Mouse (Mus musculus) ovary, postnatal 14 days (tissue): Measurements from ENCODE around the gene A930033H14Rik.

Experiments
- DNase-seq: peaks from one replicate; pipeline ENCODE4 v3.0.0; 2022; ENCODE audit warnings: low spot score

Gene A930033H14Rik

GRCm38 (mm10) chr10:69192266-69192665 lies 20.6 kb downstream of the A930033H14Rik start:
- DNase-seq, result no peak

- DNase-seq, result no peak
Observed at GRCm38 (mm10) chr10:69190434-69191160, 22.3 kb downstream of the A930033H14Rik start.

GRCm38 (mm10) chr10:69187773-69188443 lies 25.0 kb downstream of the A930033H14Rik start:
- no peak for DNase-seq

- peak; percentile 60 for DNase-seq
Observed at GRCm38 (mm10) chr10:69185894-69186893, 26.7 kb downstream of the A930033H14Rik start.

GRCm38 (mm10) chr10:69185431-69185830 lies 27.5 kb downstream of the A930033H14Rik start:
- no peak for DNase-seq

GRCm38 (mm10) chr10:69184903-69185302 lies 28.0 kb downstream of the A930033H14Rik start:
- no peak for DNase-seq

GRCm38 (mm10) chr10:69180997-69181396 lies 31.9 kb downstream of the A930033H14Rik start:
- DNase-seq, result no peak

- DNase-seq, result no peak
Observed at GRCm38 (mm10) chr10:69179341-69179740, 33.6 kb downstream of the A930033H14Rik start.

GRCm38 (mm10) chr10:69176116-69176515 lies 36.8 kb downstream of the A930033H14Rik start:
- DNase-seq, result no peak

- no peak for DNase-seq
Observed at GRCm38 (mm10) chr10:69172412-69172811, 40.5 kb downstream of the A930033H14Rik start.

- no peak for DNase-seq
Observed at GRCm38 (mm10) chr10:69166514-69166913, 46.4 kb downstream of the A930033H14Rik start.

GRCm38 (mm10) chr10:69165847-69166246 lies 47.1 kb downstream of the A930033H14Rik start:
- no peak for DNase-seq

GRCm38 (mm10) chr10:69165125-69165524 lies 47.8 kb downstream of the A930033H14Rik start:
- DNase-seq, result peak; percentile 29

GRCm38 (mm10) chr10:69163216-69163615 lies 49.7 kb downstream of the A930033H14Rik start:
- no peak for DNase-seq

GRCm38 (mm10) chr10:69162577-69162976 lies 50.3 kb downstream of the A930033H14Rik start:
- DNase-seq, result no peak

GRCm38 (mm10) chr10:69161503-69161902 lies 51.4 kb downstream of the A930033H14Rik start:
- no peak for DNase-seq

- no peak for DNase-seq
Observed at GRCm38 (mm10) chr10:69160877-69161276, 52.0 kb downstream of the A930033H14Rik start.
